Mouse (Mus musculus): Measurements from ENCODE around the gene Lgals9.

DNA sequence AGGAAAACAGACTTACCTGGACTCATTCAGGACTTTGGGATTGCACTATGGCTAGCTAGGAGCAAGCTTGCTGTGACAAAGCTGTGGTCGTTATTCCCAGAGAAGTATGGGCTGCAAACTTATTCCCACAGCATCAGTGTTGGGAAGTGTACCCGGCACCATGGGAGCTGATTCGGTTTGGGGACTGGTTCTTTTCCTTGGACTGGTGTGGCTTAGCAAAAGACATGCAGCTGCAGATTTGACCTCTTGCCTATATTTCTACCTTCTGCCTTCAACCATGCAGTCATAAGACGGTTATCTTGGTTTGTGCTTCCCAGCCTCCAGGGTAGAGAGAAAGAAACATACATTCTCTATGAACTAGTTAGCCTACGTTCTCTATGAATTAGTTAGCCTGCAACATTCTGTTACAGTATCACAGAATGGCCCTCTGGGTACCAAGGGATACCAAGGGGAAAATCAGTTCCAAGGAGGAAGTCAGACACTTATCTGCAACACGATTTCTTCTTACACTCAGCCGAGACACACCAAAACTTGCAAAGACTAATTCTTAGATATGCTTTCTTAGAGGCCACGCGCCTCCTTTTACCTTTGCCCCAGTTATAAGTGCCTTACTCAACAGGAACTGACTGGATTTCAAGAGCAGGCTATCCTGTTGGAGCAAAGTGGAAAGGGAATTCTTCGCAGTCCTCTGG, 1.7 kb upstream of the Lgals9 start:
- TF ChIP-seq POLR2A (IDR thresholded peaks at IDR 0.05; ENCODE audit: low read depth, low read length) (no peak), CTCF (IDR thresholded peaks at IDR 0.05; ENCODE audit: extremely low read depth, insufficient read depth, insufficient read length, insufficient replicate concordance) (no peak)
